Mouse (Mus musculus) heart, postnatal 36 days (tissue): ENCODE data around the gene Cd55b. TPM values are rescaled to one million over a fixed set of nuclear protein-coding genes. Genes with fewer than 3 reads are reported as not detected.
"Not testable (repeated sequence)": the region's sequence is repeated elsewhere in the genome, so short reads cannot be mapped to it uniquely, and the experiment has no call there.

Source experiments
- DNase-seq, 2 experiments: peaks; one replicate each; pipeline ENCODE4 v3.0.0; 2021 to 2022
- intact Hi-C: fragments of 180-260 bp; cut with DNase I; formaldehyde crosslinking; loops from one replicate; pipeline ENCODE4 v1.15.1; 2025
- total RNA-seq, 2 experiments: library from RNA; stranded (reverse); gene quantifications; 2 replicates each; pipeline ENCODE4 v1.2.3; 2021

Cd55b gene
- under 1 TPM in 1 of 2 experiments, not detected in 1; 0.24 TPM for total RNA-seq

DNA sequence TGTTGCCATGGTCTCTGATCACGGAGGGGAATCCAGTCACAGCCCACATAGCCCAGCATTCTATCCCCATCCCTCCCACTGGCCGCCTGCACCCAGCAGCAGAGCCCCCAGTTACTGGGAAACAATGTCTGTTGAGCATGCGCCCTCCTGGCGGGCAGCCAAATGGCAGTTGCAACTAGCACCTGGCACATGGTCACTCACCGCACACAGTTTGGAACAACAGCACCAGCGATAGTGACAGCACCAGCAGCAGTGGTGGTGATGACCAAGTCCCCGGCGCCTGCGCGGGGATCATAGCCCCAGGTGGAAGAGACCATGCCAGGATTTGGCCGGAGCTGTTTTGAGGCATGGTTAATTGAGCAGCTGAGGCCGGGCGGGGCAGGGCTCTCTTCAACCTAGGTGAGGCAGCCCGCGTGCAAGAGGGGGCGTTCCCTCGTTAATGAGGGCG, at the start of gene Cd55b:
Gene Cd55b (minus strand): TSS at position 346 of the 448 bp plus-strand sequence.
- no peak for DNase-seq
- intact Hi-C loops, result no loop called here

DNA sequence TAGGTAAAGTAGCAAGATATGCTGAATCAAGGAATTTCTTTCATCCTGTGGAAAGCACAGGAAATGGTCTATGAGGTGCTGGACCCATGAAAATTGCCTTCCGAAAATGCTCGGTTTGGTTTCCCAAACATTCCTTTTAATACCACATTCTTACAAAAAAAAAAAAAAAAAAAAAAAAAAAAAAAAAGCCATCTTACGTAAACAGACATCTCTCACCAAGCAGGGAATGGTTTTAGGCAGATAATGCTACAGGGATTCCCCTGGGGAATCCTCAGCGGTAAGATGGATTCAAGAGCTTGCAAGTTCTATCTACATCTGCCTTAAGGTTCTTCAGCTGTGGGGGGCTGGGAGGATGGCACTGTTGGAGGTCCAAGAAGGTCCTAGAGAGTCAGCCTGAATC, 47.3 kb upstream of the Cd55b start:
- no peak for DNase-seq
- intact Hi-C loops, result no loop called here

- intact Hi-C loops, result loop anchor here (2.0 kb wide), 1 partner anchor 41 kb away; no protein-coding TSS in a partner anchor
- DNase-seq, result no peak
Observed at GRCm38 (mm10) chr1:130467453-130467852, 44.6 kb upstream of the Cd55b start.

GRCm38 (mm10) chr1:130464173-130464572, 41.4 kb upstream of the Cd55b start:
- intact Hi-C loops, result loop anchor here (5.0 kb wide), 1 partner anchor 48 kb away; no protein-coding TSS in a partner anchor
- no peak for DNase-seq

DNA sequence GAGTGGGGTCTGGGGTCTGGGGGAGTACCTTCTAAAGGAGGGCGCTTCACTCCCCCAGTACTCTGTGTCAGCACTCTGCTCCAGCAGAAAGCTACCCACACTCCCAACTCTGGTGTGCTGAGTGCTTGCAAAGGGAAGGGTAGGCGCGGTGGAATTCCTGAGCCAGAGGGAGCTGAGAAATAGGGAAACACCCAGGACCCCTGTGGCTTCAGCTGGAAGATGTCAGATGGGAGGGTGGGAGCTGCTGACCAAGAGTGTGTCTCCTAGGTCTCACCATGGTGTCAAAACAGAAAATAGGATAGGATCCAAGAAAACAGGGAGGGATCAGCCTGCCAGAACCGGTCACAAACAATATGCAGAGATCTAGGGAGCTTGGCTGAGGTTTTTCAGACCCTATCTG, 40.1 kb upstream of the Cd55b start:
- no peak for DNase-seq
- intact Hi-C loops, result loop anchor here (5.0 kb wide), 1 partner anchor 49 kb away; no protein-coding TSS in a partner anchor

GRCm38 (mm10) chr1:130462084-130462861, 39.5 kb upstream of the Cd55b start, which contains the start of gene Cd55:
Gene Cd55, minus strand, starts transcription at chr1:130462744.
- peak; percentile 88 to 89 for DNase-seq
- intact Hi-C loops, result loop anchor here (5.0 kb wide), 1 partner anchor 50 kb away; no protein-coding TSS in a partner anchor

- DNase-seq, result no peak
- intact Hi-C loops, result no loop called here
Observed at GRCm38 (mm10) chr1:130455111-130455510, 32.3 kb upstream of the Cd55b start.

- intact Hi-C loops, DNase-seq: not testable (repeated sequence)
Observed at GRCm38 (mm10) chr1:130442930-130443329, 20.1 kb upstream of the Cd55b start.

- no peak for DNase-seq
- intact Hi-C loops, result no loop called here
Observed at GRCm38 (mm10) chr1:130430920-130431319, 8.1 kb upstream of the Cd55b start.

DNA sequence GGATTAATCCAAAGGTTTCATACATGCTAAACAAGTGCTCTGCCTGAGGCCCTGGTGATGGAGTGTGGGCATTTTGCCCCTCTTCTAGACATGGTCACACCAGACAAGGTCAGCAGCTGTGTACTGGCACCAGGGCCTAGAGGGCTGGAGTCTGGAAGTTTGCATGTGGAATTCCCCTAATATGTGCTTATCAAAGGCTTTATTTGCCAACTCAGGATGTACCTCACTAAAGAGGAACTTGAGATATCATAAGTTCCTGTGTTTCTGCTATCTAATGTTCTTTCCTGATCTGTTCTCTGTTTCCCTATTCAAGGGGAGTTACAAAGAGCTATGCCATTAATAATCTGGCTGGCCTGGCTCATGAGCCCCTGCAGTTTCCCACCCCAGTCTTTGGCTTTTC, 5.9 kb upstream of the Cd55b start:
- DNase-seq, intact Hi-C loops: not testable (repeated sequence)

- not testable (repeated sequence) for DNase-seq
- intact Hi-C loops, result loop anchor here (2.0 kb wide), 1 partner anchor 39 kb away; no protein-coding TSS in a partner anchor
Observed at GRCm38 (mm10) chr1:130427175-130427853, 4.5 kb upstream of the Cd55b start.

DNA sequence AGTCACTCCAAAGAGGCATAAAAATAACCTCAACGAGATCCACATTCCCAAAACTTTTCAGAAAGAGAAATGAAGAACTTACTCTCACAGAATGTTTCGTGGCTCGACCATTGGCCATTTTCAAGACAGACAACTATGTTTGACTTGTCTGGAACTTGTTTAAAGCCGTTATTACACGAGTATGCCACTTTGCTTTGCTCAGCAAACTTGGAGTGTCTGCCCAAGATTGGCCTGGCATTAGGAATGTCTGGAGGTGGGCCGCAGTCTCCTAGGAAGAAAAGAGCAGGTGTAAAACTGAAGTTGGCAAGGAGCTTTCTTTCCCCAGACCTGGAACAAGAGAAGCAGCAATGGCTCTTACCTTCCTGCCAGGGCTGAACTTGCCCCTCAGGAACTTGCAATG, 776 bp downstream of the Cd55b start:
- intact Hi-C loops, DNase-seq: not testable (repeated sequence)

GRCm38 (mm10) chr1:130397109-130397508, 25.7 kb downstream of the Cd55b start:
- intact Hi-C loops, DNase-seq: not testable (repeated sequence)

DNA sequence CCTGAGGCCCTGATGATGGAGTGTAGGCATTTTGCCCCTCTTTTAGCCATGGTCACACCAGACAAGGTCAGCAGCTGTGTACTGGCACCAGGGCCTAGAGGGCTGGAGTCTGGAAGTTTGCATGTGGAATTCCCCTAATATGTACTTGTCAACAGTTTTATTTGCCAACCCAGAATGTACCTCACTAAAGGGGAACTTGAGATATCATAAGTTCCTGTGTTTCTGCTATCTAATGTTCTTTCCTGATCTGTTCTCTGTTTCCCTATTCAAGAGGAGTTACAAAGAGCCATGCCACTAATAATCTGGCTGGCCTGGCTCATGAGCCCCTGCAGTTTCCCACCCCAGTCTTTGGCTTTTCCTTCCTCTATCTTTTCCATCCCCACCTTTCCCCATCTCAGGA, 35.5 kb downstream of the Cd55b start:
- not testable (repeated sequence) for DNase-seq

GRCm38 (mm10) chr1:130377726-130378429, 44.9 kb downstream of the Cd55b start:
- intact Hi-C loops, result no loop called here

More for the DNA sequence above, 35.5 kb downstream of the Cd55b start:
- intact Hi-C loops, result not testable (repeated sequence)

GRCm38 (mm10) chr1:130374173-130374785, 48.5 kb downstream of the Cd55b start:
- intact Hi-C loops, result loop anchor here (5.0 kb wide), 1 partner anchor 207 kb away; no protein-coding TSS in a partner anchor
- DNase-seq, result no peak

More at GRCm38 (mm10) chr1:130377726-130378429, 44.9 kb downstream of the Cd55b start:
- no peak for DNase-seq

DNA sequence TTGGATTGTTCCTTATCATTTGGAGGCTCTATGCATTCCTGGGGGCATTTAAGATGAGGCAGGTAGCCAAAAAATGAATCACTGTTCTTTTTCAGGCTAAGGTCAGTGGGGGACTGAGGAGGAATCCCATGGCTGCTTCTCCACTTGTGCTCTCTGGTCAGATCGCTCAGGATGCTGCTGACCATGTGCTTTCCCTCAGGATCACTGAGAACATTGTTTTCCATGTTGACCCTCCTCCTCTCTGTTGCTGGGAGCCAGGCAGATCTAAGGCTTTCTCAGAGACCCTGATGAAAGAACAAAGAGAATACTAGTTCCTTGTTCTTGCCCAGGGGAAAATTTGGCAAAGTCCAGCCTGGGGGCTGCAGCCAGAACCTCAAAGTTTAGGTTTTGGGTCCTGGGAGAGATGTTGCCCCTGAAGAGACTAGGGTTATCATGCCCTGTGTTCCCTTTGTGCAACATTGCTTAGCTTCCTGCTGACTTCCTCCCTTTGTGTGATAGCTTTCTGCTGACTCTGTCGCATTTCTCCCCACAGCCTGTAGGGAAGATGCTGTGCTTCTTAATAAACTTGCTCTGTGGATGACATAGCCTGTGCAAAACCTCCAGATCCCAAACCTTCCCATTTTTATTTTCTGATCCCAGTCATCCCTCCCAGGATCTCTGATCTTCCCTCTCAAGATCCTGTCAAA, 49.3 kb downstream of the Cd55b start:
- no peak for DNase-seq
- intact Hi-C loops, result loop anchor here (2.0 to 5.0 kb wide), 2 partner anchors 206 to 531 kb away; no protein-coding TSS in a partner anchor

DNA sequence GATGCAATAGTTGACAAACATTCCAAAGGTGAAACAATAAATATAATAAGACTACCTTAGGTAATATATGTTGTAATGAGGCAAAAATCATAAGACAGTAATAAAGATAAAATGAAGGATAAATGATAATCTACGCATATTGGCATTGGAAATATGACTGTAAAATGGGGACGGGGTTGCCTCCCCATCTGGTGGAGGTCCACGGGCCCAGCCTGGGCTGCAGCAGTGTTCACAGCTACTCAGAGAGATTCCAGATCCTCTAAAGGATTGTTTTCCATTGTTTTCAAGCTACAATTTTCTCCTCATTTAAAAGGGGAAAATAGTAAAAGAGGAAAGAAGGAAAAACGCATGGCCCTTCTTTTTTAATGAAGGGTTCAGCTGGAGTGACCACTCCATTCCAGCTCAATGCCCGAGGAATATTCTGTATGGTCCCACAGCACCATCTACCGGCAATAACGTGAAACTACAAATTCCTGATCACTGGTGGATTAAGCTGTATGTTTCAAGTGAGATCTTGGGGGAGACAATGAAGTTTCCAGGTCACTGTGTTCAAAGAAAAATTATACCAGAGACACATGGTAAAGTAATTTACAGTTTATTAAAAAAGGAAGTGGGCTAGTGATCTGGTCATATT, 50.8 kb downstream of the Cd55b start:
- intact Hi-C loops, result loop anchor here (2.0 to 5.0 kb wide), 3 partner anchors 205 to 1497 kb away; no protein-coding TSS in a partner anchor

GRCm38 (mm10) chr1:130371291-130371690, 51.5 kb downstream of the Cd55b start:
- DNase-seq, result no peak
- intact Hi-C loops, result loop anchor here (2.0 to 5.0 kb wide), 2 partner anchors 204 to 1496 kb away; no protein-coding TSS in a partner anchor

More for the DNA sequence above, 50.8 kb downstream of the Cd55b start:
- DNase-seq, result peak; percentile 36 to 47
